Mouse (Mus musculus): ENCODE data around the gene Htr6.

Htr6 gene

GRCm38 (mm10) chr4:139042611-139043010 is 32.8 kb downstream of the Htr6 start:
- no peak for DNase-seq

- DNase-seq: peak; percentile 37
These were observed 35.1 kb downstream of the Htr6 start for GRCm38 (mm10) chr4:139040084-139040839.

- no peak for DNase-seq
These were observed 37.4 kb downstream of the Htr6 start for GRCm38 (mm10) chr4:139037795-139038607.

- no peak for DNase-seq
These were observed 39.6 kb downstream of the Htr6 start for GRCm38 (mm10) chr4:139035799-139036198.

GRCm38 (mm10) chr4:139034942-139035341 is 40.4 kb downstream of the Htr6 start:
- DNase-seq: no peak

GRCm38 (mm10) chr4:139034540-139034939 is 40.8 kb downstream of the Htr6 start:
- DNase-seq: no peak

GRCm38 (mm10) chr4:139034010-139034367 is 41.4 kb downstream of the Htr6 start:
- no peak for DNase-seq

- DNase-seq: no peak
These were observed 41.9 kb downstream of the Htr6 start for GRCm38 (mm10) chr4:139033263-139034009.

GRCm38 (mm10) chr4:139032521-139032920 is 42.8 kb downstream of the Htr6 start:
- no peak for DNase-seq

GRCm38 (mm10) chr4:139030675-139031074 is 44.7 kb downstream of the Htr6 start:
- no peak for DNase-seq

GRCm38 (mm10) chr4:139024379-139024778 is 51.0 kb downstream of the Htr6 start:
- no peak for DNase-seq

- DNase-seq: no peak
These were observed 55.0 kb downstream of the Htr6 start for GRCm38 (mm10) chr4:139020385-139020784.

- no peak for DNase-seq
These were observed 56.0 kb downstream of the Htr6 start for GRCm38 (mm10) chr4:139019413-139019812.

- DNase-seq: no peak
These were observed 56.4 kb downstream of the Htr6 start for GRCm38 (mm10) chr4:139018976-139019375.

GRCm38 (mm10) chr4:139018388-139018787 is 57.0 kb downstream of the Htr6 start:
- DNase-seq: no peak

GRCm38 (mm10) chr4:139014793-139015192 is 60.6 kb downstream of the Htr6 start:
- no peak for DNase-seq

- DNase-seq: no peak
These were observed 62.1 kb downstream of the Htr6 start for GRCm38 (mm10) chr4:139013281-139013680.

GRCm38 (mm10) chr4:139011201-139011702 is 64.1 kb downstream of the Htr6 start:
- DNase-seq: no peak
